Mouse (Mus musculus) adrenal gland, adult 18-20 months (tissue): ENCODE measurements around the gene St6galnac3. TPM values are rescaled to one million over a fixed set of nuclear protein-coding genes. Genes with fewer than 3 reads are reported as not detected.

Experiments used
- DNase-seq, 2 experiments: peaks; one replicate each; pipeline ENCODE4 v3.0.0; 2021 to 2022; ENCODE audit warnings: low spot score in 2 of 2
- total RNA-seq, 2 experiments: library from RNA; stranded (reverse); gene quantifications; 1 replicate in 1 of 2; 2 replicates in 1 of 2; pipeline ENCODE4 v1.2.3; 2021

The St6galnac3 gene
- total RNA-seq, 2 experiments from 2014 or later = 11.2 to 14.8 TPM

GRCm38 (mm10) chr3:153692206-153692813 lies 32.7 kb downstream of the St6galnac3 start:
- no peak for DNase-seq

GRCm38 (mm10) chr3:153691537-153691936 lies 33.4 kb downstream of the St6galnac3 start:
- no peak for DNase-seq

- DNase-seq = no peak
Measured at GRCm38 (mm10) chr3:153690553-153690952, 34.4 kb downstream of the St6galnac3 start.

DNA sequence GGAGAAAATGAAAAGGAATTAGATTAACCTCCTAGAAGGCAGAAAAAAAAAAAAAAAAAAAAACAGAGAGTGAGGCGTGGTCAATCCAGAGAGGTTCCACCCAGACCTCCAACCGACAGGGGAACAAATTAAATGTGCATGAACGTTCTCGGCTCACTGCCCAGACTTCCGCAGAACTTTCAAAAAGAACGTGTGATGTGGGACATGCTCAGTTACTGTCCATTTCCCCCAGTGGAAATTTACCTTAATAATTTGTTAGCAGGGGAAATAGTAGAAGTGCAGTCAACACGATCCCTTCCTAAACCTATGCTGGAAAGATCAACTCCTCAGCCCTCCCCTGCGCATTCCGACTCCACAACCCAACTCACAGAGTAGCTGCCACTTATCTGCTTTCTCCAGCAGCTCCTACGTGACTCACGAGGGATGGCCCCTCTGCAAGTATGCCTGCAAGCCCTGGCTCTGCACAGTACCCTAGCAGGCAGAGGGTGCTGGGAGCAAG lies 35.1 kb downstream of the St6galnac3 start:
- DNase-seq = peak in 1 of 2 experiments; percentile 29

DNA sequence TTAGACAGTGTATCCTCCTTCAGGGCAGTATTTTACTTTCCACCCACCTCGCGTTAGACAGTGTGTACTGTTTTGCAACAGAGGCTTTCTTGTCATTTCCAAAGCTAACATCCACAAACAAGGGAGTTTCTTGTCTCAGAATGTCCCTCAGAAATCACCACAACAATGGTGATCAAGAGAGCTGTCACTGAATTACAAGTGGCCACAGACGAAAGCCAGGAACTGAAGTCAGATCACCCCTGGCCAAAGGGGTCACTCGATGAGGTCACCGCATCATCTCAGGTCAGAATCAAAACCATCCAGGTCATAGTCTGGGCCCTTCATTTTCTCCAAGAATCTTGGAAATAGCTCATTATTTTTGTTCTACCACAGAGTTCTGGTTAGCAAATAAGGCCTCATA lies 37.1 kb downstream of the St6galnac3 start:
- no peak for DNase-seq

- no peak for DNase-seq
Measured at GRCm38 (mm10) chr3:153684909-153685308, 40.1 kb downstream of the St6galnac3 start.

DNA sequence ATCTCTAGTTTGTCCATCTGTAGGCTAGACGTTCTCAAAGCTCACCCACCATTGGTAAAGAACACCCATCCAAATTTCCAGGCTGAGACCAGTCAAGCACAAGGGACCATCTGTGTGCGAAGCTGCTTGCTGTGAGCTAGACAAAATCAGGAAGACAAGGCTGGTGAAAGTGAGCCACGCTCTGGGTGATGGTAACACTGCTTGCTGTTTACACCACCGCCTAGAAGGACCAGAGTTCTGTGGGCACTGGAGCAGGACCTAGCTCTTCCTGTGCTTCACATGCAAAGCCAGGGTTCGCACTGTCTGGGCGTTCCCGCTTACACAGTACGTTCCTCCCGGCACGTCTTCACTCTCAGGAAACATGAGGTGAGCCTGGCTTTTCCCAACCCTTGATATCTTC lies 42.7 kb downstream of the St6galnac3 start:
- no peak for DNase-seq

DNA sequence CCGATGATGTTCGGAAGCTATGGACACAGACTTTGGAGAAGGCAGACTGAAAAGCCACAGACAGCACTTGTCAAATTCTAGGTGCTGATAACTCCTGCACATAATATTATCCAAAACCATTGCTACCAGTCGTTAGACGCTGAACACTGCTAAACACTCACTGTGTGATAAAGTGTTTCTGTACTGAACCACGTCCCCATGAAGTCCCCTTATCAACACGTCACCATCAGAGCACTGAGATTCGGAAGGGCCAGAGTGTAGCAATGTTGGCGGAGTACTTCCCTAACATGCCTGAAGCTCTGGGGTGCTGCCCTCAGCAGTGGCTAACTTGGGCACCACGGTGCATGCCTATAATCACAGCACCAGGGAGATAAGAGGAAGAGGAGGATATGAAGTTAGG lies 43.3 kb downstream of the St6galnac3 start:
- DNase-seq = no peak

GRCm38 (mm10) chr3:153675832-153676231 lies 49.1 kb downstream of the St6galnac3 start:
- no peak for DNase-seq

DNA sequence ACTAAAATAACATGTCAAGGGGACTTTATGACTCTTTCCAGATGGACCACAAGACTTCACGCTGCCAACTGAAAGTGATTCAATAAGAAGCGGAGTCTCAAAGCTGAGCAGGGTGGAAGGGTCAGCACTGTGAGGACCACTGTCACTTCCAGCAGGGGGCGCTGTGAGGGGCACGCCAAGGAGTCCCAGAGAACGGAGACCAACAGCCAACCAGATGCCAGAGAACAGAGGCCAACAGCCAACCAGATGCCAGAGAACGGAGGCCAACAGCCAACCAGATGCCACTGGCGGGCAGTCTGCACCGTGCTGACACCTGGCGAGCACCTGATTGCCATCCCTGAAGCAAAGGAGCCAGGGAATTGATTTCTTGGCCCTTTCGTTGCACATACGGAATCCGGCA lies 49.9 kb downstream of the St6galnac3 start:
- peak in 1 of 2 experiments; percentile 36 for DNase-seq

DNA sequence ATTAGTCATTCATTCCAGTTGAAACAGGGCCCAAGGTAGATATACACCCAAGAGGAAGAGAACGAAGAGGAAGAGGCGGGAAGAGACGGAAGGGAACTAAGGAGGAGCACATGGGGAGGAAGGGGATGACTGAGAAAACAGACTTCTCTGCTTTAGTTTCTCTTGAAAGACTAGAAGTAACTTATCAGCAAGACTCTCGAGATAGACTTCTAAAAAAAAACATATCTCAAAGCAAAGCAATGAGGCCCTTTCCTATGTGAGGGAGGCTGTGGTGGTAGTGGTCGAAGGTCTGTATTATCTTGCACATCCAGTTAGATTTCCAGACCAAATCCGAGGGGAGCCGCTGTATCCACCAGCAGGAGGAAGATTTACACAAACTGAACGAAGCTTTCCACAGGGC lies 50.6 kb downstream of the St6galnac3 start:
- no peak for DNase-seq

DNA sequence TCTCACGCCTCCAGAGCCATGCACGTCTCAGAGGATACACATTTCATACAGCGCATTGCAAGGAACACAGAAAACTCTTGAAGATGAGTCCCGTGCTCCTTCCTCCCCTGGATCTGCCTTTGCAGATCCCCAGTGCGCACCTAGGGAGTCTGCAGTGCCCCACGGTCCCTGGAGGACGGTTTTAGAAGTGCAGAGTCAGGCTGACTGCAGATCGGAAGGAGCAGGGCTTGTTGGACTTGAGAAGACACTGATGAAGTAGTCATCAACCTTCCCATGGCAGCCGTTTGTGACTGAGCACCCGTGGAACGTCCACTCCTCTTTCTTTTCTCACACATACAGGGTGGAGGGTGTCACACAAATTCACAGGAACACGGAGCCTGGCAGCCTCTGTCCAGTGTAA lies 51.5 kb downstream of the St6galnac3 start:
- no peak for DNase-seq

GRCm38 (mm10) chr3:153670953-153671674 lies 53.9 kb downstream of the St6galnac3 start:
- no peak for DNase-seq

DNA sequence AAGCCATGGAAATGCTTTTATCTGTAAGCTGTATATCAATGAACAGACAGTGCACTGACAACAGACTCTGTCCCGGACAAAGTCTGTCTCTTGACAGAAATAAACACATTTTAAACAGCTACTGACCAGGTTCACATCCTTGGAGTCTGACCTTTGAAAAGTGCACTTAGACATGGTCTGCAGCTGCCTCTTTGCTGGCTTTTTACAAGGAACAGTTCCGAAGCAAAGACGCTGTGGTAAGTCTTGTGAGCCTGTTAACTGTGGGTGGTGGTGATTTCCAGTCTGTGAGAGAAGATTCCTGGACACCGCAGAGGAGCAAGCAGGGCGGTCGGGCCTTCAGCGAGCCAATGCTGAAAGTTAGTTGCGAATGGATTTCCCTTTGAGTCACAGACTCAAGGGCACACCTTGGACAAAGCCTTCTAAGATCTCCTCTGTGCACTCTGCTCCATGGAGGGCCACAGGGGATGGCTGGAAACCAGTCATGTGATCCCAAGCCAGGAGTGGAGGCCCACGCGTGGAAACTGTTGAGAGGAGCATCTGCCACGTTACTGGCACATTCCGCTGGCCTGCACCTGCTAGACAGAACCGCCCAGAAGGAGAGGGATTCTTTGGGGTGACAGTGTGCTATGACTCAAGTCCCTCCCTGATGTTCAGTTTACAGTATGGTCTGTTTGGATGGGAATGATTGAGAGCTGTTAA lies 55.1 kb downstream of the St6galnac3 start:
- DNase-seq = no peak

DNA sequence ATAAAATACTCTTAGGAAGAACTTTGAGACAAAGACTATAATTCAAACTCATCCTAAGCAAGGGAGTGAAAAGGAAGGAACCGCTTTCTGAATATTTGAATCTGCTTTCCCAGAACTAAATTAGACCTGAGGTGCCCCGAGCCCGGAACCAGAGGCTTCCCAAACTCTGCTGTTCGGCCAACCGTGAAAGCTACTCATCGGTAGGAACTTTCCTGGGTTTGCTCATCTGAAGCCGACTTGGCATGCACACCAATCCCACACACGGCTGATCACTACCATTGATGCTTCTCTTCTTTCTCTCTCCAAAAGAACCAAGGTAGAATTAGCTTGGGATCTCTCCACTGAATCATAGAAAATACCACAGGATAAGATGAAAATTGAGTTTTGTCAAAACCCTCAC lies 55.6 kb downstream of the St6galnac3 start:
- DNase-seq = no peak

GRCm38 (mm10) chr3:153668447-153669290 lies 56.3 kb downstream of the St6galnac3 start:
- peak in 1 of 2 experiments; percentile 36 for DNase-seq

DNA sequence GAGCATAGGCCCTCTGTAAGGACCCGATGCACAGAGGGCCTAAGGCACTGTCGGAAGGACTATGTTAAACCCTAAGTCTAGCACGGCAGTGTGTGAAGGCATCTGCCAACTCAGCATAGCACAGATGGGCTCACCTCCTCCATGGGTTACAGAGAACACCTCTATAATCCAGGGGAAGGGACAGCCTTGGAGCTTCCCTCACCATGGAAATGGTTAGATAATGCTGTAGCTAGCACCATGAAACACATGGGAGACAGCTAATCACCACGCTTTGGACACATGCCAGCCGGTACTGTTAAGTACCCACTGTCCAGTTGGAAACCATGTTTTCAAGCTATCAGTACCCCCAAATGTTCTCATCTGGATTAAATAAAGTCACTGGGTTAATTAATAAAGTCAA lies 60.3 kb downstream of the St6galnac3 start:
- DNase-seq = no peak

DNA sequence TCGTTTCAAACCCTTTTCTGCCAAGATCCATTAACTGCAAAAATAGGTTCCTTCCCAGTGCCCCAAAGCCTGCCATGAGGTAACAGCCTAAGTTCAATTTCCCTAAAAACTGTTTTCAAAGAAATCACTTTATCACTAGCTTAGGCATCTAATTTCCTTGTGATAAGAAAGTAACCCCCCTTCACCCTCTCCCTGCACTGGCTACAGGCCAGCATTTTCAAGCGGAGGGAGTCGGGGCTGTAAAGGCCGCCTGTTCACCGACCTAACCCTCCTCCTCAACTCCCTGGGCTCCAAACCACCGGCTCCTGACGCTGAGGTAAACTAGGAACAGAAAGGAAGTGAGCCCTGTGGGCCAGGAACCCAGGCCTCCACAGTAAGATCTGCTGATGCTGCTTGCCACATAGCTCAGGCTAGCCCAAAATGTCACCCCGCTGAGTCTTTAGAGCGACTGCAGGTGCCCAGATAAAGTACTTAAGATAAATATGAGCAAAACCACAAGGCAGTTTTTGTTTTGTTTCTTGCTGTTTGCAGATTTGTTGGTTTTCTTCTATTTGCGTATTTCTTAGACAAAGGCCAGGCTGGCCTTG lies 61.0 kb downstream of the St6galnac3 start:
- DNase-seq = no peak

- no peak for DNase-seq
Measured at GRCm38 (mm10) chr3:153662796-153663195, 62.2 kb downstream of the St6galnac3 start.

DNA sequence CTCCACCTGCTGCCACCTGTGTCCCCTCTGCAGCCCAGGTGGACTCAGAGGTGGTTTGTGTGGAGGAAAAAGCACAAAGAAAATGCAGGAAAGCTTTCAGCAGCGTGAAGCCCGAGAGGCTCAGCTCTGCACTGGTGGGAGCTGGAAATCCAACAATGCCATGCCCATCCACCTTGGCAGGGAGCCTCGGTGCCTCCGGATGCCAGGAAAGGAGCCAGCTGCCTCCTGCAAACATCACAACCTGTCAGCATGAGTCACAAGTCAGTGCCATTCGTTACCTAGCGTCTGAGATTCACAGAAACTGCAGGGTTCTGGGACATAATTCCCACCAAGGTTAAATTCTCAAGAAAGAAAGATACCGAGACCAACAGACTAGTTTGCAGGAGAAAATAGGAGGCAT lies 63.0 kb downstream of the St6galnac3 start:
- DNase-seq = peak in 1 of 2 experiments; percentile 31
